Mouse (Mus musculus): ENCODE measurements around the gene Snx32. TPM values are rescaled to one million over a fixed set of nuclear protein-coding genes. Genes with fewer than 3 reads are reported as not detected.

Gene Snx32
- polyA plus RNA-seq, 1 experiment from 2014 or later: 10.6 TPM

GRCm38 (mm10) chr19:5473720-5474119, 36.6 kb downstream of the Snx32 start, which contains the start of gene Efemp2:
Gene Efemp2, plus strand, starts transcription at chr19:5473954.
- Histone ChIP-seq H3K9me3 (ENCODE audit: low read length) (no peaks in the 10 kb centered on the region), H3K4me2 (replicated peaks; ENCODE audit: low read depth, low read length) (peak within 1 kb of the TSS; percentile 66), H3K4me1 (ENCODE audit: insufficient read depth, low read length) (peaks cover 21% of the 10 kb centered on the region), H3K27me3 (ENCODE audit: insufficient read depth, low read length) (no peaks in the 10 kb centered on the region), H3K36me3 (ENCODE audit: insufficient read depth, low read length) (peaks cover 8% of the 10 kb centered on the region), H3K9ac (replicated peaks; ENCODE audit: low read length) (peak within 1 kb of the TSS; percentile 86), H3K27ac (ENCODE audit: low read length) (peak within 1 kb of the TSS; percentile 84), H3K4me3 (ENCODE audit: low read length) (peak within 1 kb of the TSS; percentile 64)
- peak; percentile 77 for ATAC-seq (ENCODE audit: low FRiP score, low TSS enrichment)
- WGBS: 2% methylated on average over 22 of the region's 22 CpGs

GRCm38 (mm10) chr19:5472857-5473256, 37.5 kb downstream of the Snx32 start:
- no peak overlapping the region for H3K27ac ChIP-seq (ENCODE audit: low read length)
- H3K9me3 ChIP-seq (ENCODE audit: low read length): no peaks in the 10 kb centered on the region
- H3K9ac ChIP-seq (replicated peaks; ENCODE audit: low read length): no peak overlapping the region
- no peak overlapping the region for H3K4me2 ChIP-seq (replicated peaks; ENCODE audit: low read depth, low read length)
- H3K27me3 ChIP-seq (ENCODE audit: insufficient read depth, low read length): no peaks in the 10 kb centered on the region
- no peak overlapping the region for H3K4me3 ChIP-seq (ENCODE audit: low read length)
- peaks cover 21% of the 10 kb centered on the region for H3K4me1 ChIP-seq (ENCODE audit: insufficient read depth, low read length)
- peaks cover 4% of the 10 kb centered on the region; the same call in 1 of the 2 replicates for H3K36me3 ChIP-seq (ENCODE audit: insufficient read depth, low read length)
- 76% methylated on average over 3 of the region's 3 CpGs for WGBS
- no peak for ATAC-seq (ENCODE audit: low FRiP score, low TSS enrichment)

GRCm38 (mm10) chr19:5471846-5472245, 38.5 kb downstream of the Snx32 start:
- Histone ChIP-seq H3K27me3 (ENCODE audit: insufficient read depth, low read length) (no peaks in the 10 kb centered on the region), H3K4me1 (ENCODE audit: insufficient read depth, low read length) (peaks cover 21% of the 10 kb centered on the region), H3K27ac (ENCODE audit: low read length) (no peak overlapping the region), H3K4me3 (ENCODE audit: low read length) (no peak overlapping the region), H3K4me2 (replicated peaks; ENCODE audit: low read depth, low read length) (no peak overlapping the region), H3K9me3 (ENCODE audit: low read length) (no peaks in the 10 kb centered on the region), H3K36me3 (ENCODE audit: insufficient read depth, low read length) (peaks cover 10% of the 10 kb centered on the region; the same call in 1 of the 2 replicates), H3K9ac (replicated peaks; ENCODE audit: low read length) (no peak overlapping the region)
- no peak for ATAC-seq (ENCODE audit: low FRiP score, low TSS enrichment)
- 60% methylated on average over 5 of the region's 5 CpGs for WGBS

GRCm38 (mm10) chr19:5468374-5468773, 42.0 kb downstream of the Snx32 start, which contains the start of gene Ctsw:
Gene Ctsw, minus strand, starts transcription at chr19:5468507.
- H3K36me3 ChIP-seq (ENCODE audit: insufficient read depth, low read length): peaks cover 40% of the 10 kb centered on the region
- no peak for ATAC-seq (ENCODE audit: low FRiP score, low TSS enrichment)
- H3K4me1 ChIP-seq (ENCODE audit: insufficient read depth, low read length): peaks cover 11% of the 10 kb centered on the region; the same call in 1 of the 2 replicates
- no peak within 1 kb of the TSS for H3K9ac ChIP-seq (replicated peaks; ENCODE audit: low read length)
- H3K9me3 ChIP-seq (ENCODE audit: low read length): no peaks in the 10 kb centered on the region
- no peaks in the 10 kb centered on the region for H3K27me3 ChIP-seq (ENCODE audit: insufficient read depth, low read length)
- no peak within 1 kb of the TSS for H3K4me3 ChIP-seq (ENCODE audit: low read length)
- no peak within 1 kb of the TSS for H3K4me2 ChIP-seq (replicated peaks; ENCODE audit: low read depth, low read length)
- no peak within 1 kb of the TSS for H3K27ac ChIP-seq (ENCODE audit: low read length)
- WGBS: 61% methylated on average over 5 of the region's 5 CpGs

- ATAC-seq (ENCODE audit: low FRiP score, low TSS enrichment): no peak
- peaks cover 50% of the 10 kb centered on the region for H3K36me3 ChIP-seq (ENCODE audit: insufficient read depth, low read length)
- H3K4me1 ChIP-seq (ENCODE audit: insufficient read depth, low read length): peaks cover 9% of the 10 kb centered on the region; the same call in 1 of the 2 replicates
- H3K27me3 ChIP-seq (ENCODE audit: insufficient read depth, low read length): no peaks in the 10 kb centered on the region
- H3K4me2 ChIP-seq (replicated peaks; ENCODE audit: low read depth, low read length): no peak overlapping the region
- H3K9me3 ChIP-seq (ENCODE audit: low read length): no peaks in the 10 kb centered on the region
- H3K27ac ChIP-seq (ENCODE audit: low read length): no peak overlapping the region
- no peak overlapping the region for H3K4me3 ChIP-seq (ENCODE audit: low read length)
- 0 out of 2 replicates have a peak overlapping the region, but pooled peaks have one; percentile 10 for H3K9ac ChIP-seq (replicated peaks; ENCODE audit: low read length)
- WGBS: 93% methylated on average over 6 of the region's 6 CpGs
Measured at GRCm38 (mm10) chr19:5466916-5467500, 43.3 kb downstream of the Snx32 start.

- Histone ChIP-seq H3K36me3 (ENCODE audit: insufficient read depth, low read length) (peaks cover 50% of the 10 kb centered on the region), H3K27me3 (ENCODE audit: insufficient read depth, low read length) (no peaks in the 10 kb centered on the region)
- WGBS: 93% methylated on average over 8 of the region's 8 CpGs
Measured at GRCm38 (mm10) chr19:5465037-5465436, 45.3 kb downstream of the Snx32 start.

GRCm38 (mm10) chr19:5463791-5464562, 46.4 kb downstream of the Snx32 start:
- Histone ChIP-seq H3K4me1 (ENCODE audit: insufficient read depth, low read length) (peaks cover 19% of the 10 kb centered on the region), H3K4me2 (replicated peaks; ENCODE audit: low read depth, low read length) (peak overlapping the region; percentile 43), H3K27me3 (ENCODE audit: insufficient read depth, low read length) (no peaks in the 10 kb centered on the region), H3K36me3 (ENCODE audit: insufficient read depth, low read length) (peaks cover 50% of the 10 kb centered on the region), H3K27ac (ENCODE audit: low read length) (peak overlapping the region; percentile 64), H3K9me3 (ENCODE audit: low read length) (no peaks in the 10 kb centered on the region), H3K9ac (replicated peaks; ENCODE audit: low read length) (peak overlapping the region; percentile 37), H3K4me3 (ENCODE audit: low read length) (peak overlapping the region; percentile 25)
- 36% methylated on average over 15 of the region's 15 CpGs for WGBS
- ATAC-seq (ENCODE audit: low FRiP score, low TSS enrichment): peak; percentile 55

More at GRCm38 (mm10) chr19:5465037-5465436, 45.3 kb downstream of the Snx32 start:
- no peak for ATAC-seq (ENCODE audit: low FRiP score, low TSS enrichment)
- no peak overlapping the region for H3K9ac ChIP-seq (replicated peaks; ENCODE audit: low read length)
- no peak overlapping the region for H3K4me2 ChIP-seq (replicated peaks; ENCODE audit: low read depth, low read length)
- no peak overlapping the region for H3K4me3 ChIP-seq (ENCODE audit: low read length)
- no peaks in the 10 kb centered on the region for H3K9me3 ChIP-seq (ENCODE audit: low read length)
- peaks cover 16% of the 10 kb centered on the region for H3K4me1 ChIP-seq (ENCODE audit: insufficient read depth, low read length)
- no peak overlapping the region for H3K27ac ChIP-seq (ENCODE audit: low read length)

GRCm38 (mm10) chr19:5463212-5463611, 47.1 kb downstream of the Snx32 start:
- Histone ChIP-seq H3K9ac (replicated peaks; ENCODE audit: low read length) (no peak overlapping the region), H3K4me2 (replicated peaks; ENCODE audit: low read depth, low read length) (no peak overlapping the region), H3K27me3 (ENCODE audit: insufficient read depth, low read length) (no peaks in the 10 kb centered on the region), H3K9me3 (ENCODE audit: low read length) (no peaks in the 10 kb centered on the region), H3K4me1 (ENCODE audit: insufficient read depth, low read length) (peaks cover 19% of the 10 kb centered on the region), H3K36me3 (ENCODE audit: insufficient read depth, low read length) (peaks cover 50% of the 10 kb centered on the region), H3K4me3 (ENCODE audit: low read length) (no peak overlapping the region), H3K27ac (ENCODE audit: low read length) (no peak overlapping the region)
- 91% methylated on average over 9 of the region's 9 CpGs for WGBS
- ATAC-seq (ENCODE audit: low FRiP score, low TSS enrichment): no peak

- H3K27me3 ChIP-seq (ENCODE audit: insufficient read depth, low read length): no peaks in the 10 kb centered on the region
- no peaks in the 10 kb centered on the region for H3K9me3 ChIP-seq (ENCODE audit: low read length)
- ATAC-seq (ENCODE audit: low FRiP score, low TSS enrichment): no peak
- peak overlapping the region; percentile 86; the same call in 1 of the 2 replicates for H3K9ac ChIP-seq (replicated peaks; ENCODE audit: low read length)
- H3K4me1 ChIP-seq (ENCODE audit: insufficient read depth, low read length): peaks cover 23% of the 10 kb centered on the region
- H3K27ac ChIP-seq (ENCODE audit: low read length): no peak overlapping the region
- H3K36me3 ChIP-seq (ENCODE audit: insufficient read depth, low read length): peaks cover 35% of the 10 kb centered on the region
- peak overlapping the region; percentile 79 for H3K4me3 ChIP-seq (ENCODE audit: low read length)
- whole genome bisulfite sequencing: 86% methylated on average over 6 of the region's 6 CpGs
- H3K4me2 ChIP-seq (replicated peaks; ENCODE audit: low read depth, low read length): peak overlapping the region; percentile 94
Measured at GRCm38 (mm10) chr19:5461411-5461810, 48.9 kb downstream of the Snx32 start.
